Mouse (Mus musculus) small intestine, adult 2 months (tissue): ENCODE measurements around the gene Slc25a42.

ENCODE experiments used
- CTCF ChIP-seq: fragments of 200-500 bp; IDR thresholded peaks from 2 replicates; pipeline ENCODE4 v1.5.1; 2012; ENCODE audit warnings: low read depth, mild to moderate bottlenecking, control low read depth, inconsistent platforms, low read length, moderate library complexity, mixed read lengths; ENCODE audit not compliant: insufficient replicate concordance, insufficient read length; ENCODE audit errors: extremely low read depth
- POLR2A ChIP-seq: fragments of 200-500 bp; IDR thresholded peaks from 2 replicates; pipeline ENCODE4 v1.6.1; 2012; ENCODE audit warnings: low read depth, mild to moderate bottlenecking, control low read depth, inconsistent platforms, low read length, moderate library complexity

GRCm38 (mm10) chr8:70222041-70222440, 9.9 kb upstream of the Slc25a42 start:
- TF ChIP-seq POLR2A (no peak), CTCF (no peak)
